Mouse (Mus musculus): ENCODE data around the gene Upk3a. TPM values are rescaled to one million over a fixed set of nuclear protein-coding genes. Genes with fewer than 3 reads are reported as not detected.
"Not testable (repeated sequence)": the region's sequence is repeated elsewhere in the genome, so short reads cannot be mapped to it uniquely, and the experiment has no call there.

Upk3a gene
- total RNA-seq, 1 experiment from 2014 or later: not detected

GRCm38 (mm10) chr15:84997768-84998454 is 19.0 kb upstream of the Upk3a start:
- no peak for ATAC-seq (replicated peaks; ENCODE audit: insufficient number of reproducible peaks, low FRiP score, low TSS enrichment, poor library complexity, severe bottlenecking)

- ATAC-seq (replicated peaks; ENCODE audit: insufficient number of reproducible peaks, low FRiP score, low TSS enrichment, poor library complexity, severe bottlenecking): no peak
These were observed 17.0 kb upstream of the Upk3a start for GRCm38 (mm10) chr15:84999911-85000310.

GRCm38 (mm10) chr15:85000984-85001982 is 15.7 kb upstream of the Upk3a start:
- peak; percentile 54; the same call in 1 of the 2 replicates for ATAC-seq (replicated peaks; ENCODE audit: insufficient number of reproducible peaks, low FRiP score, low TSS enrichment, poor library complexity, severe bottlenecking)

GRCm38 (mm10) chr15:85009666-85010065 is 7.3 kb upstream of the Upk3a start:
- ATAC-seq (replicated peaks; ENCODE audit: insufficient number of reproducible peaks, low FRiP score, low TSS enrichment, poor library complexity, severe bottlenecking): no peak

GRCm38 (mm10) chr15:85011895-85012661 is 4.9 kb upstream of the Upk3a start:
- no peak for ATAC-seq (replicated peaks; ENCODE audit: insufficient number of reproducible peaks, low FRiP score, low TSS enrichment, poor library complexity, severe bottlenecking)

GRCm38 (mm10) chr15:85012662-85013054 is 4.3 kb upstream of the Upk3a start:
- ATAC-seq (replicated peaks; ENCODE audit: insufficient number of reproducible peaks, low FRiP score, low TSS enrichment, poor library complexity, severe bottlenecking): no peak

- ATAC-seq (replicated peaks; ENCODE audit: insufficient number of reproducible peaks, low FRiP score, low TSS enrichment, poor library complexity, severe bottlenecking): no peak
These were observed 1.2 kb upstream of the Upk3a start for GRCm38 (mm10) chr15:85015771-85016170.

GRCm38 (mm10) chr15:85022211-85022610 is 5.3 kb downstream of the Upk3a start:
- no peak for ATAC-seq (replicated peaks; ENCODE audit: insufficient number of reproducible peaks, low FRiP score, low TSS enrichment, poor library complexity, severe bottlenecking)

- ATAC-seq (replicated peaks; ENCODE audit: insufficient number of reproducible peaks, low FRiP score, low TSS enrichment, poor library complexity, severe bottlenecking): no peak
These were observed 9.3 kb downstream of the Upk3a start for GRCm38 (mm10) chr15:85026197-85026596.

GRCm38 (mm10) chr15:85027740-85028139 is 10.8 kb downstream of the Upk3a start:
- no peak for ATAC-seq (replicated peaks; ENCODE audit: insufficient number of reproducible peaks, low FRiP score, low TSS enrichment, poor library complexity, severe bottlenecking)

- ATAC-seq (replicated peaks; ENCODE audit: insufficient number of reproducible peaks, low FRiP score, low TSS enrichment, poor library complexity, severe bottlenecking): not testable (repeated sequence)
These were observed 11.7 kb downstream of the Upk3a start, which contains the start of gene Fam118a for GRCm38 (mm10) chr15:85028648-85029047. Fam118a (plus strand) TSS chr15:85028948.

- ATAC-seq (replicated peaks; ENCODE audit: insufficient number of reproducible peaks, low FRiP score, low TSS enrichment, poor library complexity, severe bottlenecking): not testable (repeated sequence)
These were observed 13.7 kb downstream of the Upk3a start for GRCm38 (mm10) chr15:85030643-85031042.

GRCm38 (mm10) chr15:85031866-85032265 is 14.9 kb downstream of the Upk3a start:
- no peak for ATAC-seq (replicated peaks; ENCODE audit: insufficient number of reproducible peaks, low FRiP score, low TSS enrichment, poor library complexity, severe bottlenecking)

- ATAC-seq (replicated peaks; ENCODE audit: insufficient number of reproducible peaks, low FRiP score, low TSS enrichment, poor library complexity, severe bottlenecking): not testable (repeated sequence)
These were observed 17.0 kb downstream of the Upk3a start for GRCm38 (mm10) chr15:85033916-85034315.

- ATAC-seq (replicated peaks; ENCODE audit: insufficient number of reproducible peaks, low FRiP score, low TSS enrichment, poor library complexity, severe bottlenecking): peak; percentile 89
These were observed 19.8 kb downstream of the Upk3a start for GRCm38 (mm10) chr15:85036566-85037342.

- ATAC-seq (replicated peaks; ENCODE audit: insufficient number of reproducible peaks, low FRiP score, low TSS enrichment, poor library complexity, severe bottlenecking): no peak
These were observed 20.4 kb downstream of the Upk3a start for GRCm38 (mm10) chr15:85037343-85037690.

GRCm38 (mm10) chr15:85041546-85042225 is 24.7 kb downstream of the Upk3a start:
- no peak for ATAC-seq (replicated peaks; ENCODE audit: insufficient number of reproducible peaks, low FRiP score, low TSS enrichment, poor library complexity, severe bottlenecking)

All from monocyte, adult 5-6 weeks (primary cell).